15 mouse cellular contexts compared by ENCODE assay signal in the genomic region with DNA sequence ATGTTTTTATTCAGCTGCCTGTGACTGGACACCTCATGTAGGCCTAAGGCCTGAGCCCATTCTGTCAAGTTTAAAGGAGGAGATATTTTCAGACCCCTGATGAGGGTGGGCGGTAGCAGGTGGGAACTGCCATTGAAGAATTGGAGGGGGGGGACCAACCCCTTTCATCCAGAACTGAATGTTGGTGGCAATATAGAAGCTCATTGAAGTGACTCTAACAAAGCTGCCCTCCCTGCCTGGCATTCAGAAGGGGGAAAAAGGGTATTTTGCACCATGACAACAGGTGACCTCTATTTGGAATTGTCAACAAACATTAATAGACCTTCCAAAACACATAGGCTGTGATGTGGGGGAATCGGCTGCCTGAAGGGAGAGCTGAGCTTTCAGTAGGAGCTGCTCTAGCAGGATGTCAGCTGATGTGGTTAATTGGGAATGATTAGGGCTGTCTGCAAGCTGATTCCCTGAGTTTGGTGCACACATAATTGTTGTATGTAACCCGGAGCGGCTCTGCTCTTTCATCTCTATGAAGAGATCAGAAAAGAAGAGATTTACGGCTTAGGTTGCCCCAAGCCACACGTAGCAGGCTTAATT.
DNase-seq lines count a peak whose midpoint lies in the region; ATAC-seq and TF ChIP-seq lines count a peak whose summit lies in the region.
"Had no signal": no experiment of that assay in that cellular context is flagged by ENCODE, and none has a peak within 500 bp of the region (broad histone marks: within the 10 kb centered on the region; RNA-seq: fewer than 3 reads in every experiment).

No protein-coding gene starts in this region.

- H3K36me3 ChIP-seq in forebrain, embryonic 10.5 days (replicated peaks) = no peaks in the 10 kb centered on the region
- no peaks in the 10 kb centered on the region for H3K36me3 ChIP-seq in hindbrain, postnatal 0 days (ENCODE audit: insufficient read depth, low read length)
- H3K36me3 ChIP-seq: heart, embryonic 13.5 days; neural tube, embryonic 15.5 days had no signal

- H3K4me3 ChIP-seq in forebrain, embryonic 10.5 days = no peak overlapping the region
- no peak overlapping the region for H3K4me3 ChIP-seq in hindbrain, postnatal 0 days (ENCODE audit: low read length)
- H3K4me3 ChIP-seq: heart, embryonic 13.5 days; neural tube, embryonic 15.5 days had no signal

- peak; percentile 38; the same call in 1 of the 2 replicates for ATAC-seq in hindbrain, postnatal 0 days
- no peak for ATAC-seq in erythroid progenitor cell, adult 5-6 weeks (replicated peaks; ENCODE audit: low FRiP score, poor library complexity, severe bottlenecking)
- ATAC-seq: intestine, postnatal 0 days had no signal

- H3K4me2 ChIP-seq in hindbrain, postnatal 0 days (ENCODE audit: low read depth, low read length) = no peak overlapping the region
- H3K4me2 ChIP-seq: heart, embryonic 13.5 days; neural tube, embryonic 15.5 days had no signal

- intact Hi-C loops in heart, postnatal 10 days (cut with DNase I) = no loop called here
- intact Hi-C loops in left cerebral cortex, postnatal 14 days (cut with DNase I) = no loop called here

- H3K9ac ChIP-seq in hindbrain, postnatal 0 days (replicated peaks; ENCODE audit: low read length) = no peak overlapping the region
- H3K9ac ChIP-seq: heart, embryonic 13.5 days; neural tube, embryonic 15.5 days had no signal

- peaks cover 39% of the 10 kb centered on the region for H3K4me1 ChIP-seq in forebrain, embryonic 10.5 days
- no peaks in the 10 kb centered on the region for H3K4me1 ChIP-seq in hindbrain, postnatal 0 days (ENCODE audit: insufficient read depth, low read length)

- H3K27ac ChIP-seq in forebrain, embryonic 10.5 days = peak overlapping the region; percentile 78
- no peak overlapping the region for H3K27ac ChIP-seq in hindbrain, postnatal 0 days
- H3K27ac ChIP-seq: heart, embryonic 13.5 days; neural tube, embryonic 15.5 days had no signal

- TF ChIP-seq CTCF in hindbrain, postnatal 0 days (IDR thresholded peaks at IDR 0.05; ENCODE audit: low read depth) = no peak

- DNase-seq in heart, adult 11 months = peak; percentile 46
- DNase-seq in heart, postnatal 10 days = no peak
- DNase-seq in forebrain, embryonic 10.5 days (ENCODE audit: extremely low spot score, low spot score) = peak; percentile 71
- no peak for DNase-seq in hindbrain, postnatal 0 days (ENCODE audit: low spot score)
- DNase-seq in retina, adult 2 months (ENCODE audit: low read depth, low spot score) = peak; percentile 6
- DNase-seq in left cerebral cortex, postnatal 14 days (ENCODE audit: low spot score in 2 of 2) = no peak
- DNase-seq in spleen, adult 12 weeks (ENCODE audit: low spot score) = no peak
- DNase-seq: cerebellum, adult 8-10 months; gastrocnemius, postnatal 10 days; layer of hippocampus, adult 9-11 months; lung, adult 2 months had no signal

- peaks cover 88% of the 10 kb centered on the region for H3K27me3 ChIP-seq in forebrain, embryonic 10.5 days (ENCODE audit: poor library complexity, severe bottlenecking)
- no peaks in the 10 kb centered on the region for H3K27me3 ChIP-seq in hindbrain, postnatal 0 days (ENCODE audit: insufficient read depth, low read length)
- H3K27me3 ChIP-seq: heart, embryonic 13.5 days; neural tube, embryonic 15.5 days had no signal

- no peaks in the 10 kb centered on the region for H3K9me3 ChIP-seq in forebrain, embryonic 10.5 days
- no peaks in the 10 kb centered on the region for H3K9me3 ChIP-seq in hindbrain, postnatal 0 days (ENCODE audit: low read length)
- H3K9me3 ChIP-seq: heart, embryonic 13.5 days; neural tube, embryonic 15.5 days had no signal

- WGBS in forebrain, embryonic 10.5 days = 24% methylated on average over 6 of the region's 6 CpGs
- WGBS in hindbrain, postnatal 0 days = 30% methylated on average over 6 of the region's 6 CpGs

Comparison
In these comparisons a context has a peak if more than half of its experiments do, and no peak if none do; other contexts are left out.
1. DNase-seq: peak in heart, adult 11 months (single experiment), forebrain, embryonic 10.5 days (single experiment) and retina, adult 2 months (single experiment); none in heart, postnatal 10 days (0 of 2), hindbrain, postnatal 0 days (single experiment), left cerebral cortex, postnatal 14 days (0 of 2) and spleen, adult 12 weeks (single experiment).